In genomic region chr11:35537128-35538088, GRCm38 (mm10) we compare ENCODE assay signal across 9 mouse cellular contexts.
DNase-seq lines count a peak whose midpoint lies in the region; ATAC-seq and TF ChIP-seq lines count a peak whose summit lies in the region.
"Had no signal": no experiment of that assay in that cellular context is flagged by ENCODE, and none has a peak within 500 bp of the region (broad histone marks: within the 10 kb centered on the region; RNA-seq: fewer than 3 reads in every experiment).

No protein-coding gene starts in this region.

- H3K9ac ChIP-seq in forebrain, postnatal 0 days: no peak overlapping the region
- no peak overlapping the region for H3K9ac ChIP-seq in midbrain, embryonic 15.5 days
- no peak overlapping the region for H3K9ac ChIP-seq in kidney, embryonic 16.5 days (replicated peaks; ENCODE audit: low read length)

- no peaks in the 10 kb centered on the region for H3K4me1 ChIP-seq in forebrain, postnatal 0 days (ENCODE audit: insufficient read depth)
- H3K4me1 ChIP-seq in midbrain, embryonic 15.5 days: peaks cover 27% of the 10 kb centered on the region
- no peaks in the 10 kb centered on the region for H3K4me1 ChIP-seq in kidney, embryonic 16.5 days (ENCODE audit: insufficient read depth, low read length)
- H3K4me1 ChIP-seq in kidney, adult 2 months (ENCODE audit: control insufficient read depth, insufficient read depth, low read length): no peaks in the 10 kb centered on the region

- H3K36me3 ChIP-seq in forebrain, postnatal 0 days (ENCODE audit: insufficient read depth): no peaks in the 10 kb centered on the region
- H3K36me3 ChIP-seq in midbrain, embryonic 15.5 days (replicated peaks): no peaks in the 10 kb centered on the region
- H3K36me3 ChIP-seq in kidney, embryonic 16.5 days (ENCODE audit: insufficient read depth, low read length): no peaks in the 10 kb centered on the region
- H3K36me3 ChIP-seq in kidney, adult 2 months (ENCODE audit: control insufficient read depth, insufficient read depth, low read length): no peaks in the 10 kb centered on the region

- no peak overlapping the region for H3K4me2 ChIP-seq in forebrain, postnatal 0 days (ENCODE audit: low read depth)
- peak overlapping the region; percentile 27 for H3K4me2 ChIP-seq in midbrain, embryonic 15.5 days
- H3K4me2 ChIP-seq in kidney, embryonic 16.5 days (replicated peaks; ENCODE audit: low read depth, low read length): no peak overlapping the region

- H3K9me3 ChIP-seq in forebrain, postnatal 0 days (ENCODE audit: low read length): no peaks in the 10 kb centered on the region
- no peaks in the 10 kb centered on the region for H3K9me3 ChIP-seq in midbrain, embryonic 15.5 days
- H3K9me3 ChIP-seq in kidney, embryonic 16.5 days (ENCODE audit: low read length): no peaks in the 10 kb centered on the region

- H3K4me3 ChIP-seq in forebrain, postnatal 0 days (ENCODE audit: low read depth, low read length): no peak overlapping the region
- H3K4me3 ChIP-seq in midbrain, embryonic 15.5 days: no peak overlapping the region
- H3K4me3 ChIP-seq in kidney, embryonic 16.5 days (ENCODE audit: low read length): no peak overlapping the region
- no peak overlapping the region for H3K4me3 ChIP-seq in kidney, adult 2 months (ENCODE audit: insufficient read depth, low read depth, low read length)

- peak; percentile 85 for ATAC-seq in forebrain, postnatal 0 days
- peak; percentile 71 for ATAC-seq in midbrain, embryonic 15.5 days (replicated peaks)
- ATAC-seq in kidney, embryonic 16.5 days (ENCODE audit: low FRiP score, low TSS enrichment): no peak

- peaks cover 15% of the 10 kb centered on the region for H3K27me3 ChIP-seq in forebrain, postnatal 0 days (ENCODE audit: insufficient read depth, low read length)
- 0 out of 2 replicates have a peak, but pooled peaks cover 3% of the 10 kb centered on the region for H3K27me3 ChIP-seq in midbrain, embryonic 15.5 days (replicated peaks)
- H3K27me3 ChIP-seq in kidney, embryonic 16.5 days (ENCODE audit: insufficient read depth, low read length): no peaks in the 10 kb centered on the region; the same call in 1 of the 2 replicates
- H3K27me3 ChIP-seq in kidney, adult 2 months (replicated peaks; ENCODE audit: control insufficient read depth, insufficient read depth, low read length): no peaks in the 10 kb centered on the region

- TF ChIP-seq POLR2A in kidney, adult 2 months (IDR thresholded peaks at IDR 0.05; ENCODE audit: low read depth, low read length): no peak

- DNase-seq in adrenal gland, adult (ENCODE audit: inconsistent age in 2 of 2, low spot score in 1 of 2): peak; percentile 51 to 73
- DNase-seq in adrenal gland, adult 18-20 months (ENCODE audit: low spot score in 2 of 2): no peak
- DNase-seq in adrenal gland, postnatal 14 days: peak; percentile 44
- peak; percentile 44 for DNase-seq in forebrain, postnatal 0 days
- DNase-seq in layer of hippocampus, postnatal 14 days (ENCODE audit: low spot score in 2 of 2): no peak
- DNase-seq in kidney, adult 2 months: no peak
- DNase-seq: heart, postnatal 14 days had no signal

- 31% methylated on average over 18 of the region's 18 CpGs for WGBS in forebrain, postnatal 0 days
- WGBS in midbrain, embryonic 15.5 days: 26% methylated on average over 18 of the region's 18 CpGs
- WGBS in kidney, embryonic 16.5 days: 59% methylated on average over 18 of the region's 18 CpGs
- WGBS in kidney, adult 2 months: 74% methylated on average over 18 of the region's 18 CpGs

- no peak overlapping the region for H3K27ac ChIP-seq in forebrain, postnatal 0 days (ENCODE audit: low read depth, low read length)
- no peak overlapping the region for H3K27ac ChIP-seq in midbrain, embryonic 15.5 days
- H3K27ac ChIP-seq in kidney, embryonic 16.5 days (ENCODE audit: low read length): no peak overlapping the region
- H3K27ac ChIP-seq in kidney, adult 2 months (ENCODE audit: insufficient read depth, low read depth, low read length): no peak overlapping the region

- no peak for TF ChIP-seq CTCF in forebrain, postnatal 0 days (IDR thresholded peaks at IDR 0.05; ENCODE audit: low read depth)
- no peak for TF ChIP-seq CTCF in kidney, adult 2 months (conservative IDR thresholded peaks at IDR 0.05; ENCODE audit: insufficient read depth, insufficient read length, low read depth, low read length)

Comparison
In these comparisons a context has a peak if more than half of its experiments do, and no peak if none do; other contexts are left out.
1. DNase-seq: peak in adrenal gland, adult (2 of 2), adrenal gland, postnatal 14 days (single experiment) and forebrain, postnatal 0 days (single experiment); none in adrenal gland, adult 18-20 months (0 of 2), layer of hippocampus, postnatal 14 days (0 of 2) and kidney, adult 2 months (single experiment).